Mouse (Mus musculus) embryonic facial prominence, embryonic 12.5 days (tissue): Measurements from ENCODE around the gene Nup214. TPM values are rescaled to one million over a fixed set of nuclear protein-coding genes. Genes with fewer than 3 reads are reported as not detected.

ENCODE experiments used
- ATAC-seq: fragments of 200-750 bp; cut with Nextera tagmentation; 2 replicates; pipeline ENCODE4 v1.8.0; 2017; ENCODE audit not compliant: insufficient number of reproducible peaks, insufficient read depth, low FRiP score, low TSS enrichment
- H3K27ac ChIP-seq: fragments of 300-500 bp; sonication (generic); 2 replicates; pipeline ENCODE4 v1.5.1; 2016; ENCODE audit warnings: mild to moderate bottlenecking
- H3K27me3 ChIP-seq: fragments of 300-500 bp; sonication (generic); 2 replicates; pipeline ENCODE4 v1.6.1; 2016; ENCODE audit warnings: mild to moderate bottlenecking, moderate library complexity
- H3K36me3 ChIP-seq: fragments of 300-500 bp; sonication (generic); 2 replicates; pipeline ENCODE4 v1.6.1; 2016; ENCODE audit warnings: mild to moderate bottlenecking
- H3K4me1 ChIP-seq: fragments of 300-500 bp; sonication (generic); 2 replicates; pipeline ENCODE4 v1.6.1; 2016
- H3K4me2 ChIP-seq: fragments of 300-500 bp; sonication (generic); replicated peaks from 2 replicates; pipeline ENCODE4 v1.6.1; 2016; ENCODE audit warnings: mild to moderate bottlenecking, moderate library complexity
- H3K4me3 ChIP-seq: fragments of 300-500 bp; sonication (generic); 2 replicates; pipeline ENCODE4 v1.5.1; 2016; ENCODE audit warnings: mild to moderate bottlenecking
- H3K9ac ChIP-seq: fragments of 300-500 bp; sonication (generic); 2 replicates; pipeline ENCODE4 v1.6.1; 2016; ENCODE audit warnings: mild to moderate bottlenecking, moderate library complexity
- H3K9me3 ChIP-seq: fragments of 300-500 bp; sonication (generic); 2 replicates; pipeline ENCODE4 v1.6.1; 2016; ENCODE audit warnings: mild to moderate bottlenecking, moderate library complexity
- WGBS: fragments of 180-500 bp; shearing (Covaris S2); methylation state at CpG from one replicate; pipeline ENCODE4 v1.1.7; 2016; 5-methylcytosine and 5-hydroxymethylcytosine counted together
- polyA plus RNA-seq: library from polyadenylated mRNA; unstranded; fragments of >200 nt; fragmentation: Nextera tagmentation; extraction: Ambion mirVana; gene quantifications from 2 replicates; pipeline ENCODE4 v1.2.1, GENCODE M21; 2016

The Nup214 gene
- polyA plus RNA-seq, 1 experiment from 2014 or later: 81.1 TPM

DNA sequence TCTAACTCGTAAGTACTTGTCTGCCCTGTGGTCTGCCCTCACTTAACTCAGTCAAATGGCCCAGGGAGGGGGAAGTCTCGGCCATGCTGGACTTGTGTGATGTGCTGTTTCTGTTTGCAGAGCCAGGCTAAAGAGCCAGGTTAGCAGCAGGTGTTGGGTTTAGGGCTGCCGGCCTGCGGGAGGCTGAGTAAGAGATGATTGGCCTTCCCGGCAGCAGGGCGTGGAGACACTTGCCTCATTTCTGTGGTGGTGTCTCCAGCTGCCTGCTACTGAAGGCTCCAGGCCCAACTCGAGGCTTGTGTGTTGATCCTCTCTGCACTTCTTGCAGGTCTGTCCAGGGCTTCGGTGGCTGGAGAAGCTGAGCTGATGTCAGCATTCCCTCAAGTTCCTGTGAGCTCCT is 77.6 kb downstream of the Nup214 start:
- H3K9me3 ChIP-seq: no peaks in the 10 kb centered on the region
- H3K4me2 ChIP-seq: no peak overlapping the region
- ATAC-seq: no peak
- H3K4me3 ChIP-seq: no peak overlapping the region
- WGBS: 81% methylated on average over 8 of the region's 8 CpGs
- H3K27ac ChIP-seq: no peak overlapping the region
- no peak overlapping the region for H3K9ac ChIP-seq
- H3K36me3 ChIP-seq: peaks cover 62% of the 10 kb centered on the region
- no peaks in the 10 kb centered on the region for H3K27me3 ChIP-seq
- H3K4me1 ChIP-seq: no peaks in the 10 kb centered on the region

DNA sequence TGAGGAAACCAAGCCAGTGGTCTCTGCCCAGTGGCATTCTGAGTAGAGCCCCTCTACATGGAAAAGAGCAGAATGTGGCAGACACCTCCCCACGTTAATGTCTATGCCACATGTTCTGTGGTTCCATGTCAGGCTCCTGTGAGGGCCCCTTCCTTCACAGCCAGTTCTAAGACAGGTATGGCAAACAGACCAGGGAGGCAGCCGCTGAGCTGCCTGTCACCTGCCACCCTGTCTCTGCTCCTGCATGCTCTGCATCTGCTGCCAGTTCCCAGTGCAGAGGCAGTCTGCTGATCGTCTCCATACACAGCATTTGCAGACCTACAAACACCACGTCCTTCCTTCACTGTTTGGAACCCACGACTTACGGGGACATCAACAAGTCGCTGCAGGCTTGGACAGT is 78.2 kb downstream of the Nup214 start:
- H3K4me2 ChIP-seq: no peak overlapping the region
- H3K9me3 ChIP-seq: no peaks in the 10 kb centered on the region
- no peak for ATAC-seq
- H3K4me1 ChIP-seq: no peaks in the 10 kb centered on the region
- H3K36me3 ChIP-seq: peaks cover 57% of the 10 kb centered on the region
- no peak overlapping the region for H3K4me3 ChIP-seq
- H3K27ac ChIP-seq: no peak overlapping the region
- 91% methylated on average over 7 of the region's 7 CpGs for WGBS
- H3K9ac ChIP-seq: no peak overlapping the region
- no peaks in the 10 kb centered on the region for H3K27me3 ChIP-seq

DNA sequence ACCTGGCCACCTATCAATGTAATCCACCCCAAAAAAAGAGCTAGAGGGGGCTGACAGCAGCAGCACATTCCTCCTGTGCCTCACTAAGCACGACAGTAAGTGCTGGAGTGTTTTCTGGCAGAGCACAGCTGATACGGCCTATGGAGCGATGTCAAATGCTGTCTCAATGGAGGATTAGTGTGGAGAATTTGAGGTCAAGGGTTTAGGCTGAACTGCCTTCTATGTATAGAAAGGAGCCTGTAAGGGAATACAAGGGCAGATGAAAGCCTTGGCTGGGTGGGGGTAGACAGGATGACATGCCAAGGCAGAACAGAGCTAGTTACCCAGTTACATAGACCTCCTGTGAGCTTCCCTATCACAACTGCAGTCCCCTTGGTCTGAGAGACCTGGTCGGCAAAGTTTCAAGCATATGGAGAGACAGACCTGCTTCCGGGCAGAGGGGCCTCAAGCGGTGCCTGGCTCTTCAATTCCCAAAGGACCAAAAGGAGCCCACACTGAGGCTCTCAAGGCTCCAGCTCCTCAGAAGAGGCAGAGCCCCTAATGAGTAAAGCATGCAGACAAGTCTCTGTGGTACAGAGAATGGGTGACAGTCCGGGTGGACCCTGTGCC is 81.2 kb downstream of the Nup214 start:
- ATAC-seq: no peak
- H3K4me1 ChIP-seq: 0 out of 2 replicates have a peak, but pooled peaks cover 8% of the 10 kb centered on the region
- H3K9ac ChIP-seq: no peak overlapping the region
- no peak overlapping the region for H3K4me3 ChIP-seq
- H3K27ac ChIP-seq: no peak overlapping the region
- WGBS: 65% methylated on average over 7 of the region's 7 CpGs
- H3K27me3 ChIP-seq: no peaks in the 10 kb centered on the region
- H3K9me3 ChIP-seq: no peaks in the 10 kb centered on the region
- H3K36me3 ChIP-seq: peaks cover 28% of the 10 kb centered on the region
- no peak overlapping the region for H3K4me2 ChIP-seq

DNA sequence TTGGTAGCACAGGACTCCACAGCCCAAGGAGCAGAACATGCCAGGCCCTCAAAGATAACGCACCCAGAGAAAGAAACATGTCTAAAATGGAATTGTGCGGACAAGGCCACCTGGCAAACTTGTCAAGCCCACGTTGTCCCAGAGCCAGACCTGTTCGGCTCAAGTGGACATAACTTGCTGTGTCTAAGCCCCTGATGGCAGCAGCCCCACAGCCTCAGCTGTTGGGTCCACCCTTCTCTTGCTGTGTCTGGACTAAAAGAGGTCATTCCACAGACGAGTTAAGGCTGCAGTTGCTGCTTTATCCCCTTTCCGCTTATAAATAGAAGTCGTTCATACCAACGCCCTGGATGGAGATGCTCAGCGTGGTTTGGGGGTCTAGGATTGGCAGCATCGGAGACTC is 82.3 kb downstream of the Nup214 start:
- Histone ChIP-seq H3K9ac (no peak overlapping the region), H3K4me3 (no peak overlapping the region), H3K27ac (no peak overlapping the region), H3K4me1 (0 out of 2 replicates have a peak, but pooled peaks cover 9% of the 10 kb centered on the region), H3K9me3 (no peaks in the 10 kb centered on the region), H3K36me3 (peaks cover 19% of the 10 kb centered on the region), H3K4me2 (no peak overlapping the region), H3K27me3 (no peaks in the 10 kb centered on the region)
- no peak for ATAC-seq
- WGBS: 84% methylated on average over 10 of the region's 10 CpGs

DNA sequence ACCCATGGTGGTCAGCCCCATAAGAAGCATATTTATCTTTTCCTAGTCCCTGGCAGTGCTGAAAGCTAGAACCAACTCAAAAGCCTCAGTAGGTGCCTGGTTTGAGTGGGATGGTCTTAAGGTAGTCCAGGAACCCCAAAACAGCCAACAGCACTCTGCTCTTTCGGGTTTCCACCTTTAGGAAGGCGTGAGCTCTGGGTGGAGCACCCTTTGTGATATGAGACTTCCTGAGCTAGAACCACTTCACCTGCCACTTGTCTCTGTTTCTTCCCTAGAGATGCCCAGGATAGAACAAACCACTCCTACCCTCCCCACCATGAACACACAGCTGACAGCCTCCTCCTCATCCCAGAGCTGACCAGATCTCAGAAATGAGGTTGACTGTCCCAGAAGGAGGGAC is 83.1 kb downstream of the Nup214 start:
- 80% methylated on average over 2 of the region's 2 CpGs for WGBS

DNA sequence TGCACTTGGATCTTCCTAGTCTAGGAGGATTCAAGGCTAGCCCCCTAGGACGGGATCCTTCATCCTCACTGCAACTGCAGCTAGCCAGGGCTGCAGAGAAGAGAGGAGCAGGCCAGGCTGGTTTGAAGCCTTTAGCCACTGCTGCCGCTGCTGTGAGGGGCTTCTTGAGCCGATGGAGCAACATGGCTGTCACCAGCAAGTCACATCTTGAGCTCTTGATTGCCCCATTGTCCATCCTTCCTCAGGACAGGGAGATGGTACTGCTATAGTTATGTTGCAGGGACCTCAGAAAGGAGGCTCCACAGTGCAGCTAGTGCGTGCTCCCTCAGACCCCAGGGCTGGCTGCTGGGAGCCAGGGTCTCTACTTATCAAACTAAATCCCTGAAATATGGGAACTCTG is 83.6 kb downstream of the Nup214 start:
- H3K4me2 ChIP-seq: no peak overlapping the region
- H3K27ac ChIP-seq: no peak overlapping the region
- no peak overlapping the region for H3K9ac ChIP-seq
- H3K27me3 ChIP-seq: no peaks in the 10 kb centered on the region
- 0 out of 2 replicates have a peak, but pooled peaks cover 6% of the 10 kb centered on the region for H3K36me3 ChIP-seq
- no peaks in the 10 kb centered on the region for H3K9me3 ChIP-seq
- H3K4me1 ChIP-seq: 0 out of 2 replicates have a peak, but pooled peaks cover 9% of the 10 kb centered on the region
- ATAC-seq: no peak
- 76% methylated on average over 4 of the region's 4 CpGs for WGBS
- H3K4me3 ChIP-seq: no peak overlapping the region

More for the DNA sequence above, 83.1 kb downstream of the Nup214 start:
- H3K27me3 ChIP-seq: no peaks in the 10 kb centered on the region
- no peak overlapping the region for H3K4me2 ChIP-seq
- no peak overlapping the region for H3K9ac ChIP-seq
- peaks cover 10% of the 10 kb centered on the region for H3K36me3 ChIP-seq
- no peak for ATAC-seq
- H3K27ac ChIP-seq: no peak overlapping the region
- no peak overlapping the region for H3K4me3 ChIP-seq
- H3K9me3 ChIP-seq: no peaks in the 10 kb centered on the region
- 0 out of 2 replicates have a peak, but pooled peaks cover 9% of the 10 kb centered on the region for H3K4me1 ChIP-seq

DNA sequence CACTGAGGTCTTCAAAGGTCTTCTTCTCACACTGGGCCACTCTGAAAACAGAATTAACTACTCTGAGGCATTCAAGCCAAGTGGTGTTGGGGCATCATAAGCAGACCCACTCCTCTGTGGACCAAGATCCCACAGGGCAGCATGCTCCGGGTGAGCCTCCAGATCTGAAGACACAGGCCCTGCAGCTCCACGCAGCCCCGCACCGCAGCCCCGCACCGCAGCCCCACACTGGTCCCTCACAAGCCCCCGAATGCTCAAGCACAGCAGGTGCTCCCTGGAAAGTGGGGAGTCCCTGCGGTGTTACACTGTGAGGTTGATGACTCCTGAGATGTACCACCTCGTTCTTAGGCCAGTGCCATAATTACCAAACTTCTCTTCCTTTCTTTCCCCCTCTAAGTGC is 84.0 kb downstream of the Nup214 start:
- WGBS: 73% methylated on average over 9 of the region's 9 CpGs
- no peaks in the 10 kb centered on the region for H3K9me3 ChIP-seq
- H3K4me3 ChIP-seq: no peak overlapping the region
- H3K4me2 ChIP-seq: no peak overlapping the region
- H3K27ac ChIP-seq: no peak overlapping the region
- H3K27me3 ChIP-seq: no peaks in the 10 kb centered on the region
- 0 out of 2 replicates have a peak, but pooled peaks cover 6% of the 10 kb centered on the region for H3K36me3 ChIP-seq
- 0 out of 2 replicates have a peak, but pooled peaks cover 9% of the 10 kb centered on the region for H3K4me1 ChIP-seq
- no peak overlapping the region for H3K9ac ChIP-seq
- no peak for ATAC-seq

DNA sequence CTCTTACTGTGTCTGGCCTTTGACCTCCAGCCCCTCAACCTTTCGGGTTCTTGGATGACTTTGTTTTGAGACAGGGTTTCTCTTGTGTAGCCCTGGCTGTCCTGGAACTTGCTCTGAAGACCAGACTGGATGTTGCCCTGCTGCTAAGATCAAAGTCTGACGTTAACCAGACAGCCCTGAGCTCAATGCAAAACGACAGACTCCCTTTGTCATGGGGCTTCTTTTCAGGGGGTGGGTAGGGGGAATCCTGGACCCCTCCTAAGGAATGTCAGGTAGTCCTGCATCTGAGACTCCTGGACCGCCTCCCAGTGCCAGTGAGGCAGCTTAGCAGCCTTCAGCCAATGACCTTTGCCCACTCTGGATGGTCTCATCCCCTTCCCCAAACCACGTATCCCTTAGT is 84.5 kb downstream of the Nup214 start:
- ATAC-seq: no peak
- Histone ChIP-seq H3K4me3 (no peak overlapping the region), H3K4me1 (0 out of 2 replicates have a peak, but pooled peaks cover 9% of the 10 kb centered on the region), H3K27ac (no peak overlapping the region), H3K36me3 (0 out of 2 replicates have a peak, but pooled peaks cover 3% of the 10 kb centered on the region), H3K9me3 (no peaks in the 10 kb centered on the region), H3K9ac (no peak overlapping the region), H3K4me2 (no peak overlapping the region), H3K27me3 (no peaks in the 10 kb centered on the region)
- WGBS: 32% methylated on average over 5 of the region's 5 CpGs

DNA sequence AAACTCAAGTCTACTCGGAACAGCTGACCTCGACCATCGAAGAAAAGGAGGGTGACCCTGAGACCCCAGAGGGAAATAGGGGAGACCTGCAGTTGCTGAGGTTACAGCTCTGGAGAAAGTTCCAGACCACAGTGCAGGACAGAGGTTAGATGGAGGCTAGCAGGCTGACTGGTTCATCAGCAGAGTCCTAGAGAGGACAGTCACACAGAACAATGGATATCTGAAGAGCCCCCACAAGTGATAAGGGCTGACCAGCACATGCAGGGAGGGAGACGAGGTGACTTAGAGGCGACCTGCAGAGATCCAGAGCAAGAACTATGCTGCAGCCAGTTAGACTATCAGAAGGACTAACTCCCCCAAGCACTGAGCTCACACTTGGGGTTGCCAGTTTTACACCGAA is 85.4 kb downstream of the Nup214 start:
- H3K36me3 ChIP-seq: no peaks in the 10 kb centered on the region
- no peaks in the 10 kb centered on the region for H3K27me3 ChIP-seq
- 0 out of 2 replicates have a peak, but pooled peaks cover 9% of the 10 kb centered on the region for H3K4me1 ChIP-seq
- H3K9ac ChIP-seq: no peak overlapping the region
- ATAC-seq: no peak
- 80% methylated on average over 6 of the region's 6 CpGs for WGBS
- H3K27ac ChIP-seq: no peak overlapping the region
- H3K4me2 ChIP-seq: no peak overlapping the region
- no peaks in the 10 kb centered on the region for H3K9me3 ChIP-seq
- no peak overlapping the region for H3K4me3 ChIP-seq

DNA sequence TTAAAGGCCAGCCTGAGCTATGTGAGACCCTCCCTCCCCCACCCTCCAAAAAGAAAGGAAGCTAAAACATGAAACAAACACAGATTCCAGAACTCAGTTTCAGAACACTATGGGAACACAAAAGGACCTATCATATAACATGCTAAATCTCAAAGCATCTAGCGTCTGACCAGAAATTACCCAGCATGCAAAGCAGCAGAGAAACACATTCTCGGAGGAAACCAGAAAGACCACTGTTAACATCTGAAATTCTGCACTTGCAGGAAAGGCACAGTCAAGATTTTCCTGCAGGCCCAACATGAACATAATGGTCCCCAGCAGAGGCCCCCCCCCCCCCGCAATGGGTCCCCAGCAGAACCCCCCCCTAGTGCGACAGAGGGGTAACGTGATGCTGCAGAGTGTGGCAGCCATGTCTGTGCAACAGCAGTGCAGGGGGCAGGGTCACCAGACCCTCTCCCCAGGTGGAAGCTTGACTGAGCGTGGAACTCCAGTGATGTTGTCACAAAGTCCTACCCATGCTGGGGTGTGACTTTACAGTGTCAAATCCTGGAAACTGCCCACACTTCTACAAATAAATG is 86.1 kb downstream of the Nup214 start:
- Histone ChIP-seq H3K9me3 (no peaks in the 10 kb centered on the region), H3K27ac (no peak overlapping the region), H3K4me2 (no peak overlapping the region), H3K4me3 (no peak overlapping the region), H3K4me1 (0 out of 2 replicates have a peak, but pooled peaks cover 9% of the 10 kb centered on the region), H3K27me3 (no peaks in the 10 kb centered on the region), H3K36me3 (no peaks in the 10 kb centered on the region), H3K9ac (no peak overlapping the region)
- ATAC-seq: no peak
- 45% methylated on average over 6 of the region's 6 CpGs for WGBS

DNA sequence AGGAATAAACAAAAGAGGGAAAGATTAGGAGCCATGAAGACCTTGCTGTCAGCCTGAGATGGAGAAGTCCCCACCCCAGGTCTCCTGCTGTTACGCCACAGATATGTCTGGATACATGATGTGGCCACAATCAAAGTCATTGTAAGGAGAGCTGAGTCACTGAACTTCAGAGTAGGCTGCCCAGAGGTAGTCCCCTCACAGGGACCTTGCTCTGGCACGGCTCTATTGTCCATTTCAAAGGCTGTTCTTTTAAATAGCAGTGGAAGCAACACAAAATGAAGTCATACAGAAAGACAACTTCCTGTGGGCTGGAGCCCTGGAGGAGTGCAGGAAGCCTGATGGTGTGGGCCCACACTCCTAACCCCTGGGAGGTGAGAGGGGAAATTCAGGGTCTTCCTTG is 87.0 kb downstream of the Nup214 start:
- no peak for ATAC-seq
- no peak overlapping the region for H3K27ac ChIP-seq
- H3K4me3 ChIP-seq: no peak overlapping the region
- no peaks in the 10 kb centered on the region for H3K9me3 ChIP-seq
- no peak overlapping the region for H3K9ac ChIP-seq
- H3K4me1 ChIP-seq: 0 out of 2 replicates have a peak, but pooled peaks cover 13% of the 10 kb centered on the region
- H3K27me3 ChIP-seq: no peaks in the 10 kb centered on the region
- no peak overlapping the region for H3K4me2 ChIP-seq
- WGBS: 70% methylated on average over 2 of the region's 2 CpGs
- H3K36me3 ChIP-seq: no peaks in the 10 kb centered on the region

DNA sequence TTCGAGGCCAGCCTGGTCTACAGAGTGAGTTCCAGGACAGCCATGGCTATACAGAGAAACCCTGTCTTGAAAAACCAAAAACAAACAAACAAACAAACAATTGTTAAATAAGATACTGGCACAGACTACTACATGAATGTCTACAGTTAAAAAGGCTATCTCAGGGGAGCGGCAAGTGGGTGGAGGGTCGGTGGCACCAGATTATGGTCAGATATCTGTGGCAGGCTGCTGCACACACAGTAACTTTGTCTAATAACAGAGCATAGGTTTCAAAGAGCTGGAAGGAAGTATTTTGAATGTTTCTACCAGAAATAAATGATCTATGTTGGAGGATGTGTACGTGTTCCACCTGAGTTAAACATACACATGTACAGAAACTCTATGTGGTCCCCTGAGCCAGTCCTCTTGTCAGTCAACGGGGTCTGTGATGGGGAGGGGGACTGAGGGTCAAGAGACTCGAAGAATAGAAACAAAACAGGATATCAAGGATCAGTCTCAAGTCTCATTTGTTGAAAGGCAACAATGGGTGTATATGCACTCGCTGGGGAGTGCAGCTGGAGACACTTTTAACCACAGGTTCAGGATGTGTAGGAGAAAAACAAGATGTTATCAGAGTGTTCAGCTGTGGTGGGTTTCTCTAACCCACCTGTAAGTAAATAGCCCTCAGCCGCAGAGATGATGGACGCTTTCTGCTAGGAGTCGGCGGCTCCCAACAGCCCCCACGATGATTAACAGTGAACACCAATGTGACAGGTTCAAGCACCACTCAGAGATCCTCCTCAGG is 87.7 kb downstream of the Nup214 start:
- no peak for ATAC-seq
- no peaks in the 10 kb centered on the region for H3K27me3 ChIP-seq
- 62% methylated on average over 12 of the region's 12 CpGs for WGBS
- no peak overlapping the region for H3K4me3 ChIP-seq
- H3K9me3 ChIP-seq: no peaks in the 10 kb centered on the region
- 0 out of 2 replicates have a peak, but pooled peaks cover 13% of the 10 kb centered on the region for H3K4me1 ChIP-seq
- no peak overlapping the region for H3K4me2 ChIP-seq
- H3K27ac ChIP-seq: no peak overlapping the region
- no peak overlapping the region for H3K9ac ChIP-seq
- no peaks in the 10 kb centered on the region for H3K36me3 ChIP-seq
